Mouse (Mus musculus) ES-Bruce4 (cell line): ENCODE data around the gene Synrg. TPM values are rescaled to one million over a fixed set of nuclear protein-coding genes. Genes with fewer than 3 reads are reported as not detected.

ENCODE experiments used
- H3K27ac ChIP-seq: 2 replicates; pipeline ENCODE4 v1.5.1; 2012; ENCODE audit warnings: low read length, inconsistent platforms; ENCODE audit not compliant: insufficient read depth
- H3K27me3 ChIP-seq: 2 replicates; pipeline ENCODE4 v1.6.1; 2012; ENCODE audit warnings: mild to moderate bottlenecking, low read length, inconsistent platforms; ENCODE audit not compliant: control insufficient read depth, poor library complexity, insufficient read depth, severe bottlenecking
- H3K36me3 ChIP-seq: 2 replicates; pipeline ENCODE4 v1.6.1; 2012; ENCODE audit warnings: inconsistent platforms, mild to moderate bottlenecking, low read length, moderate library complexity; ENCODE audit not compliant: control insufficient read depth, poor library complexity, insufficient read depth, severe bottlenecking
- H3K4me1 ChIP-seq: one replicate; pipeline ENCODE4 v1.8.1; 2011; ENCODE audit warnings: low read length; ENCODE audit not compliant: control insufficient read depth, insufficient read depth
- H3K4me3 ChIP-seq: 2 replicates; pipeline ENCODE4 v1.5.1; 2011; ENCODE audit warnings: low read depth, mild to moderate bottlenecking, low read length
- H3K9ac ChIP-seq: 2 replicates; pipeline ENCODE4 v1.6.1; 2012; ENCODE audit warnings: low read depth, mild to moderate bottlenecking, inconsistent platforms; ENCODE audit not compliant: poor library complexity, severe bottlenecking
- H3K9me3 ChIP-seq: replicated peaks from 2 replicates; pipeline ENCODE4 v1.6.1; 2012; ENCODE audit warnings: mild to moderate bottlenecking, low read length, inconsistent platforms; ENCODE audit not compliant: control insufficient read depth, poor library complexity, insufficient read depth, severe bottlenecking
- CTCF ChIP-seq: IDR thresholded peaks from one replicate; pipeline ENCODE4 v1.8.1; 2011; ENCODE audit warnings: low read depth, low read length
- EP300 ChIP-seq: IDR thresholded peaks from 2 replicates; pipeline ENCODE4 v1.6.1; 2011; ENCODE audit warnings: low read depth, low read length; ENCODE audit not compliant: insufficient read depth
- POLR2A ChIP-seq: IDR thresholded peaks from one replicate; pipeline ENCODE4 v1.8.1; 2011; ENCODE audit warnings: low read length; ENCODE audit not compliant: insufficient read depth
- polyA plus RNA-seq: library from polyadenylated mRNA; stranded (reverse); fragments of >200 nt; gene quantifications from 2 replicates; pipeline ENCODE4 v1.2.4, GENCODE M21; 2011; ENCODE audit warnings: low read depth; ENCODE audit not compliant: missing spikeins, insufficient read depth, insufficient read length

The Synrg gene
- polyA plus RNA-seq, 1 experiment: 16.4 TPM

DNA sequence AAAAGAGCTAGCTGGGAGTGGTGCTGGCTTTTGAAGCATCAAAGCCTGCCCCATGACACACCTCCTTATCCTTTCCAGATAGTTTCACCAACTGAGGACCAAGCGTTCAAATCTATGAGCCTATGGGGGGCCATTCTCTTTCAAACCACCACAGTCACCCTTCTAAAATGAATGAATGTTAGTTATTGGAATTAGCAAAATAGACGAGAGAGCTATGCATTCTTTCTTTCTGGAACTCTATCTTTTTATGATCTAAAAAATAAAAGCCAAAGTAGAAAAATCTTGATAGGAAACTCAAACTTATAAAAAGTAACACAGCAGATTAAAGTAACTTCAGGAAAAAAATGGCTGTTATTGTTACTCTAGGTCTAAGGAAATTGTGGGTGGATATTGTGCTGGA is 13.6 kb downstream of the Synrg start:
- H3K9ac ChIP-seq: no peak overlapping the region
- H3K4me1 ChIP-seq: peaks cover 2% of the 10 kb centered on the region
- TF ChIP-seq CTCF (no peak), POLR2A (no peak), EP300 (no peak)
- no peak overlapping the region for H3K27ac ChIP-seq
- H3K9me3 ChIP-seq: no peaks in the 10 kb centered on the region
- no peaks in the 10 kb centered on the region for H3K27me3 ChIP-seq
- H3K36me3 ChIP-seq: peaks cover 5% of the 10 kb centered on the region
- H3K4me3 ChIP-seq: no peak overlapping the region

DNA sequence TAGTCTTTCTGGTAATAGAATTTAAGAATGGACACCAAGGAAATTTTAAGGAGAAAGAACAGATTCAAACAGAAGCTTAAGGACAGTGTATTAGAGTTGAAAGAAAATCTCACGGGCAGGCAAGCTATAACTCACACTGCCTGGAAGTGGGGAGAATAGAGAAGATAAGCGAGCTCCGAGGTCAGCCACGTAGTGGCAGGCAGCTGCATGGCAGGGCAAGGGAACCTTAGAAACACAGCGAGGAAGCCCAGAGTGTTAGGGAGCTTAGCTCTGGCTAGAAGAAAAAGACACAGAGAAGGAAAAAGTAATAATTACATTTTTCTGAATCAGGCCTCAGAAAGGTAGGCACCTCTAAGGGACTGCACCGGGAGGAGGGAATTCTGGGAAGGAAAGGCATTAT is 15.8 kb downstream of the Synrg start:
- Histone ChIP-seq H3K27me3 (no peaks in the 10 kb centered on the region), H3K9ac (no peak overlapping the region), H3K4me1 (no peaks in the 10 kb centered on the region), H3K4me3 (no peak overlapping the region), H3K9me3 (no peaks in the 10 kb centered on the region), H3K27ac (no peak overlapping the region), H3K36me3 (peaks cover 5% of the 10 kb centered on the region)
- TF ChIP-seq EP300: no peak
- TF ChIP-seq CTCF: no peak
- TF ChIP-seq POLR2A: no peak

- Histone ChIP-seq H3K4me1 (no peaks in the 10 kb centered on the region), H3K9ac (no peak overlapping the region), H3K9me3 (no peaks in the 10 kb centered on the region), H3K4me3 (no peak overlapping the region), H3K27me3 (no peaks in the 10 kb centered on the region), H3K36me3 (peaks cover 5% of the 10 kb centered on the region), H3K27ac (no peak overlapping the region)
- TF ChIP-seq POLR2A: no peak
- TF ChIP-seq CTCF: no peak
- no peak for TF ChIP-seq EP300
Observed at GRCm38 (mm10) chr11:83981338-83981737, 17.1 kb downstream of the Synrg start.

DNA sequence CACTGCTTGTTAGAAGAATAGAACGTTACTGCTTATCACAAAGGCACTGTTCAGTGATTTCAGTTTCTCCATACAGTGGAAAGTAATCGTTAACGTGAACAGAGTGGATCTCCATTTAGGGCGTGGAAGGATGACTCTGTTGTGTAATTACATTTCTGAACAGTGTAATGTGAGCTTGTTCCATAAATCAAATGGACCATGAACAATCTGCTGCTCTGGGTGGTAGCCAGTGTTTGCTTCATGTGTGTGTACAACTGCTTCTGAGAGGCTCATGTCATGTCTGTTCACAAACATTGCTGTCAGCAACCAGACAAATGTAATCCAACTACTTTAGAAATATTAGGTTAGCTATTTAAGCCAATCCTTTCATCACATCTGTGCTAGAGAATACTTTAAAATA is 27.5 kb downstream of the Synrg start:
- H3K4me1 ChIP-seq: no peaks in the 10 kb centered on the region
- H3K9me3 ChIP-seq: no peaks in the 10 kb centered on the region
- TF ChIP-seq CTCF (no peak), EP300 (no peak), POLR2A (no peak)
- H3K27me3 ChIP-seq: no peaks in the 10 kb centered on the region
- H3K4me3 ChIP-seq: no peak overlapping the region
- H3K27ac ChIP-seq: no peak overlapping the region
- H3K36me3 ChIP-seq: peaks cover 3% of the 10 kb centered on the region; the same call in 1 of the 2 replicates
- H3K9ac ChIP-seq: no peak overlapping the region

DNA sequence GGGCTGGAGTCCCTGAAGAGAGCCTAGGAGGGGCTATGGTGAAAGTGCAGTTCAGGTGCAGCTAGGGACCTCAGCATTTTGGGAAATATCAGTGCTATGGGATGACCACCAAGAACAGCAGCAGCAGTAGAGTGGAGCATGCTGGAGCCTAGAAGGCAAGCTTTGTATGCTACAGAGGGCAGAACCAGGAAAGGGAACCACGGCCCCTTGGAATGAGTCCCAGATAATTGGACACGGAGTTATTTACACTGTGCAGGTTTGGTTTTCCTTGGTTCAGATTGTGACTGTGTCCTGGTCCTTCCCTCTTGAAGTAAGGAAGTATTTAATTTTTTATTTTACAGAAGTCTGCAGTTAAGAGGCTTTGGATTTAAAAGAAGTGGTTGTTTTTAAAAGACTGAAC is 29.2 kb downstream of the Synrg start:
- H3K36me3 ChIP-seq: peaks cover 3% of the 10 kb centered on the region; the same call in 1 of the 2 replicates

GRCm38 (mm10) chr11:83994481-83994880 is 30.3 kb downstream of the Synrg start:
- H3K4me1 ChIP-seq: no peaks in the 10 kb centered on the region
- no peaks in the 10 kb centered on the region for H3K9me3 ChIP-seq
- TF ChIP-seq CTCF (no peak), POLR2A (no peak), EP300 (0 out of 2 replicates have a peak, but pooled peaks have one; percentile 49)
- peaks cover 3% of the 10 kb centered on the region; the same call in 1 of the 2 replicates for H3K36me3 ChIP-seq
- H3K27me3 ChIP-seq: no peaks in the 10 kb centered on the region
- H3K27ac ChIP-seq: peak overlapping the region; percentile 17; the same call in 1 of the 2 replicates
- no peak overlapping the region for H3K9ac ChIP-seq
- no peak overlapping the region for H3K4me3 ChIP-seq

More for the DNA sequence above, 29.2 kb downstream of the Synrg start:
- no peaks in the 10 kb centered on the region for H3K27me3 ChIP-seq
- no peak overlapping the region for H3K4me3 ChIP-seq
- no peak overlapping the region for H3K9ac ChIP-seq
- no peak for TF ChIP-seq EP300
- TF ChIP-seq CTCF: no peak
- TF ChIP-seq POLR2A: no peak
- no peaks in the 10 kb centered on the region for H3K9me3 ChIP-seq
- no peaks in the 10 kb centered on the region for H3K4me1 ChIP-seq
- H3K27ac ChIP-seq: no peak overlapping the region
